In the genomic region with DNA sequence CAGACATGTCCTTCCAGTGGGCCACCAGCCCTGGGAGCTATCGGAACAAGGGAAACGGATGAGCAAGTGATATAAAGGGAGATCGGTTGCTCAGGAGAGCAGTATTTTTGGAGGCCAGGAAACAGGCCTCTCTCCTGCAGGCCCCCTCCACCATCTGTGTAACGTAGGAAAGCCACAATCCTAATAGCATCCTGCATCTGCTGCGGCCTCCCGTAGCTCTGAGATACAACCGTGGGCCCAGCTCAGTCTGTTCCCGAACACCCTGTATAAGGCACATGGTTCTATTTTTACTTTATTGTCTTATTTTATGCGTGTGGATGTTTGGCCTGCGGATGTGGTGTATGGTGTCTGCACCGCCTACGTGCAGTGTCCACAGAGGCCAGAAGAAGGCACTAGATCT, we compare ENCODE assay signal across 12 mouse cellular contexts.
DNase-seq lines count a peak whose midpoint lies in the region.
"Had no signal": no experiment of that assay in that cellular context is flagged by ENCODE, and none has a peak within 500 bp of the region (broad histone marks: within the 10 kb centered on the region; RNA-seq: fewer than 3 reads in every experiment).

No protein-coding gene starts in this region.

- peak; percentile 24 for DNase-seq in layer of hippocampus, adult 9-10 months (ENCODE audit: low spot score)
- DNase-seq in layer of hippocampus, postnatal 14 days (ENCODE audit: low spot score in 2 of 2): no peak
- DNase-seq in 416B (ENCODE audit: low read depth) (peak; percentile 53), R1 (ENCODE audit: low read depth, low spot score) (peak; percentile 25), adipocyte (ENCODE audit: low spot score) (no peak)
- peak; percentile 6 for DNase-seq in induced T-regulatory cell, adult 2 months (ENCODE audit: low read depth)
- DNase-seq in adrenal gland, adult (ENCODE audit: inconsistent age in 2 of 2, low spot score in 1 of 2): no peak
- DNase-seq in frontal cortex, postnatal 10 days (ENCODE audit: low spot score in 2 of 2): no peak
- DNase-seq: adrenal gland, adult 8-10 months; heart, adult 2 months; heart, postnatal 14 days; lung, postnatal 4 days had no signal

Comparison
In these comparisons a context has a peak if more than half of its experiments do, and no peak if none do; other contexts are left out.
1. DNase-seq: peak in layer of hippocampus, adult 9-10 months (single experiment), 416B (single experiment), R1 (single experiment) and induced T-regulatory cell, adult 2 months (single experiment); none in layer of hippocampus, postnatal 14 days (0 of 2), adrenal gland, adult (0 of 2), frontal cortex, postnatal 10 days (0 of 2) and adipocyte (single experiment).